Mouse (Mus musculus) monocyte, adult 2 months (primary cell): ENCODE data around the gene Ptpru.

Experiments
- DNase-seq, 2 experiments: peaks; one replicate each; pipeline ENCODE4 v3.0.0; 2022; ENCODE audit warnings: low spot score in 2 of 2, low read depth in 1 of 2

Gene Ptpru

DNA sequence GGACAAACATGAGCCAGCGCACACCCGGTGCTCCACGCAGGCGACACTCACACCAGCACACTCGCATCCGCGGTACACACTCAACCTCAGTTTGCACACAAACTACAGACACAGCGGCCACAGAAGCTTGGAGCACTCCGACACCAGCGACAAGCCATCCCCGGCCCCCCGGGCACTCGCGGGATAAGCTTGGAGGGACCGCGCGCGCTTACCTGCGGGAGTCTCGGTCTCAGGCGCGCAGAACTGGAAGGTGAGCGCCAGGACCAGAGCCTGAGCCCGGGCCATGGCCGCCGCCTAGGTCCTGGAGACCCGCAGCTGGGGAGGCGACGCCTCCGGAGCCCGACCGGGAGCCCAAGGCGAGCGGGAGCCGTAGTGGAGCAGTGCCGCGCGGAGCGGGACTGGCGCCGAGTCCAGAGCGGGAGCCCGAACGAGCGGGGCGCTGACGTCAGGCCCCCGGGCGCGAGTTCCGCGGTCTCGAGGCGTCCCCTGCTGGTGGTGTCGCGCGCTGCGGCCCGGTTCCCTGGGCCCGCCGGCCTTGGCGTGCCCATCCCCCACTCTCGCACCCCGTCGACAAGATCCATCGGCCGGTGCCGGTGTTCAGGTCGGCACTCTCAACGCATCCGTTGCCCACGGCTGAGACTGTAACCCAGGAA is at the start of gene Ptpru:
TSS of gene Ptpru (minus strand) at position 417 of the 653 bp plus-strand sequence.
- DNase-seq = peak; percentile 38 to 79

DNA sequence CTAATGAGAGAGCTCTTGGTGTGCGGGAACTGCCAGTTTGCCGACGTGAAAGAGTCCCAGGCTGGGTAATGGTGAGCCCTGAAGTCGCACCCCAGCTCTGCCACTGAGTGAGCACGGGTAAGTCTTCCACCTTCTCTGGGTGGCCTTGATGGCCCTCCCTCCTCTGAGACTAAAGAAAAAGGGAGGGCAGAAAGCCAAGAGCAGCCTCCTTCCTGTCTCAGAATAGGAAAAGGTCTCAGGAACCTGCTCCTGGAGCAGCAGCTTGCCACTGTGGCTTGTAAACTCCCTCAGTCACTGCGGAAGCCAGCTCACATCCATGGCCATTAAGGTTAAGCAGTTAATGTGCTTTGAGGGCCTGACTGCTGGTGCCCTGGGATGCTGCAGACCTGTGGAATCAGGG is 47.3 kb upstream of the Ptpru start:
- no peak for DNase-seq

DNA sequence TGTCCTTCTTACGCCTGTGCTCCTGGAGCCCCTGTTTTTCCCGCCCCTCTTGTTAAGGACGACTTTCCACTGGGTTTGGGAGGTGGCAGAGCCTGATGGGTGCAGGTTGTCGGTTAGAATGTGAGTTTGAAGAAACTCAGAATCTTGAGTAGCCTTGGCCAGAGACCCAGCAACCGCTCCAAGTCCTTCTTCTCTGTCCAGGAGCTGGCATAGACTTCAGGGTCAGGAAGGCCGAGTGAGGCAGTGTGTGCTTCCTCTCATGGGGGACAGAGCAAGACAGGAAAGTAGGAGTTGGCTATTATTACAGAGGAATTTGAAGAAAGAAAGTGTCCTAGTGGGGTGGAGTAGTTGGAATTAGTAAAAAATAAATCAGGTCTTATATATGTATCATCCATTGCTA is 45.5 kb upstream of the Ptpru start:
- DNase-seq = no peak

DNA sequence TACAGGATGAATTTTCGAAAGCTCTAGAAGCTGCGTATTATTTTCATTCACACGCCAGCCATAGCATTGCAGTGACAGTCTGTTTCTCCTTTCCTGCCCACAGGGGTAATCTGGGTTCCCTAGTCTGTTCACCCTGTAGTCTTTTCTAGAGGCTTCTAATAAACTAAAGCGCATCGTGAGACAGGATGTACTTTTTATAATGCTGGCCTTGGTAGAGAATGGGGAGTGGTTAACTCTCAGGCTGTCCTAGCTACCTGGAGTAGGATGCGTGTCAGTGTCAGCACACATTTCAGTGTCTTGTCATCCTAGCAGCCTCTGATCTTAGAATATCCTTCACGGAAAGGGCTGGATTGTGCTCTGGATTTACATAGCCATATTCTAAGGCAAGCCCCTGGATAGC is 43.2 kb upstream of the Ptpru start:
- no peak for DNase-seq

DNA sequence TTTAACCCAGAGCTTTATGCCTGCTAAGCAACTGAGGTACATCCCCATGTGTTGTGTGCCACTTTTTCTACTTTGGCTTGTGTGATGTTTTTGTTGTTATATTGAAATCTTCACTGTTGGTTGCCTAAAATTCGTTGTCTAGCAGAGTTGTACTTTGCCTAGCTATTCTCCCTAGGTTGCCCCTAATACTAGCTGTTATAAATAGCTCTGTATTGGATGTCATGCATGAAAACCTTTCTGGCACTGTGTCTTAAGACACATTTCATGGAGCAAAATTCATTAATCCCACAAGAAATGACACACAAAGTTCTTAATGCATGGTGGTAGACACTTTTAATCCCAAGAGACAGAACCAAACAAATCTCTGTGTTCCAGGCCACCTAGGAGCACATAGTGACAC is 41.6 kb upstream of the Ptpru start:
- DNase-seq = no peak

DNA sequence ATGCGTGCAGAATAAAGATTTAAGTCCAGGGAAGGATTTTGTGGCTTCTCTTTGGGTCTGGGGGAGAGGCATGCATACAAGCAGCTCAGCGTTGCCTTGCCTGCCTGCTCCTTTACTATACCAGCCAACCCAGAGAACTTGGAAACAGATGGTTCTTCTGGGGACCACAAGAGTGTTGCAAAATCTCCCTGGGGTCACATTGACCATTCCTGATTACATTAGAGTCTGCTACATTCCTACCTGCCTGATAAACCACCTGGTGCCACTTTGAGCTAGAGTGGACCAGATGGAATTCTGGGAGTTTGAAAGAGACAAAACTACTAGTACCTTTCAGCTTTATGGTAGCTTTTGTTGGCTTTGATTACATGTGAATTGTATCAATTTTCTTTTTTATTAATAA is 38.7 kb upstream of the Ptpru start:
- DNase-seq = no peak

DNA sequence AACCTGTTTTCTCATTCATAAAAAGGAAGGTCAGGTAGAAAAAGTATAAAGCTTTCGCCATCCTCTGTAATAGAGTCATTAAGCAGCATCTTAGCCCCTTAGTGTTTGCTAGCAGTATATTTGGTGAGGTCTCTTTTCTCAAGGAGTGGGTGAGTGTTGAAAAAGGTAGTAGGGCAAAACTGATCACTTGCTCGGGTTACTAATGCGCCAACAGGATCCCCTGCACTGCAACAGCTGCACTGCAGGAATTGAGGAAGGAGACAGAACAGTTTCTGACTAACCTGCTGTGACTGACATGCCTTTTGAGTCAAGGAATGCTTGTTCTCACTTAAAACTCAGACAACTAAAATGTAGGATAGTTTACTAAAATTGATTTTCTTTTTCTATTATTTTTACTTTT is 37.2 kb upstream of the Ptpru start:
- DNase-seq = no peak

DNA sequence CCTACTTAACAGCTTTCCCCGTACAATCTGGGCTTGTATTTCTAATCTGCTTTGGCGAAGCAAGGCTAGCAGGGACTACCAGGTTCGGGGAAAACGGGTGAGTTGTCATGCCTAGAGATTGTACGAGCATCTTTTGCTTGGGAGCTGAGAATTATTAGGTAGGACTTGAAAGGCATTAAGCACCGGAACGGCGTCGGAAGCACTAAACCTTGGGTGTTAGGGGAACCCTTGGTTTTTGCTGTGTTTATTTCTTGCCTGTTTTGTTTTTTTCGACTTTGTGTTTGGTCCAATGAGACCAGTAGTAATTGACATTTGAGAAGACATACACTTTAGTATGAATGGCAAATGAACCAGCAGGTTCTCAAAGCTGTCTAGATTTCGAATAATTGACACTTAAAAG is 36.5 kb upstream of the Ptpru start:
- DNase-seq = no peak

DNA sequence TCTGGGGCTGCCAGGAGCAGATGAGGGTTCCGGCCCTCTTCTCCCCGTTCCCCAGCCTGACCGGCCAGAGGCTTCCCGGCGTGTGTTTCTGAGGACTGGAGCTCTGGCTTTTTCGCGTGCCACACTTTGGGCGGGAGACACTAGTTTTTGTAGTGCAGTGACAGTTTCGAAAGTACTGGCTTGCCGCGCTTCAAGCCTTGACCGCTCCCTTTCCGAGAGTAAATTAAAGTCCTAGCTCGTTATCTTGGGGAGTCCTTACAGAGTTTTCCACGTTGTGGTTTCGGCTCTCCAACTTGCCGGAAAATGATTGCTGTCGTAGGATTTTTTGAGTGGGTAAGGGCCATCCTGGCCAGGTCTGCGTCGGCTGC is 36.1 kb upstream of the Ptpru start:
- DNase-seq = no peak

DNA sequence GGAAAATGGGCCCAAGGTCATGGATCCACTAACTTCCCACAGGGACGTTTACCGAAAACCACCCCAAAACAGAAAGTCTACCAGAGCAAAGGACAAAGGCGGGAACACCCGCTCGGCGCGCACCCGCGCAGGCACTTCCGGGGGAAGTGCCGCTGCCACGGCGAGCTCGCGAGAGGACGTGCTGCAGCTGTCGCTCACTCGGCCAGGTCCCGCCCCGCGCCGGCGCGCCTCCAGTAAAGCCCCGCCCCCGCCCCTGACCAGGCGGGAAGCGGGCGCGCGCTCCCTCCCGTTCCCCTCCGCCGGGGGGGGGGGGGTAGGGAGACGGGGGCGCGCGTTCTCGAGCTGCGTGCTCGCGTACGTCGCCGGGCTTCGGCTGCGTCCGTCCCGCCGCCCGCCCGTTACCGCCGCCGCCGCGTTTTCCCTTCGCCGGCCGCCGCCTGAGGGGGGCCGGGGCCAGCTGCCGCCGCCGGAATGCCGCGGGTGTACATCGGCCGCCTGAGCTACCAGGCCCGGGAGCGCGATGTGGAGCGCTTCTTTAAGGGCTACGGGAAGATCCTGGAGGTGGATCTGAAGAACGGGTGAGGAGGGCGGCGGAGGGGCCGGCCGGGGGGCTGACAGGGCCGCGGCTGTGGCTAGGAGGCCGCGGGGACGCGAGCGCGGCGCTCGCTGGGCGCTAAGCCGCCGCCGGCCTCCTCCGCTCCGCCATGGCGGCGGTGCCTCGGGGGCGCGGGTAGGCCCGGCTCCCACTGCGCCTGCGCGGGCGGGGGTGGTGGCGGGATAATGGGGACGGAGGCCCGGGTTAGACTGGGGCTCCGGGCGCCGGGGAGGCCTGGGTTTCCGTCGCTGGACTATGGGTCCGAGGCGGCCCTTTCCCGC is 35.4 kb upstream of the Ptpru start, which contains the start of gene Srsf4:
TSS of gene Srsf4 (plus strand) at position 325 of the 876 bp plus-strand sequence.
- peak; percentile 71 to 83 for DNase-seq

DNA sequence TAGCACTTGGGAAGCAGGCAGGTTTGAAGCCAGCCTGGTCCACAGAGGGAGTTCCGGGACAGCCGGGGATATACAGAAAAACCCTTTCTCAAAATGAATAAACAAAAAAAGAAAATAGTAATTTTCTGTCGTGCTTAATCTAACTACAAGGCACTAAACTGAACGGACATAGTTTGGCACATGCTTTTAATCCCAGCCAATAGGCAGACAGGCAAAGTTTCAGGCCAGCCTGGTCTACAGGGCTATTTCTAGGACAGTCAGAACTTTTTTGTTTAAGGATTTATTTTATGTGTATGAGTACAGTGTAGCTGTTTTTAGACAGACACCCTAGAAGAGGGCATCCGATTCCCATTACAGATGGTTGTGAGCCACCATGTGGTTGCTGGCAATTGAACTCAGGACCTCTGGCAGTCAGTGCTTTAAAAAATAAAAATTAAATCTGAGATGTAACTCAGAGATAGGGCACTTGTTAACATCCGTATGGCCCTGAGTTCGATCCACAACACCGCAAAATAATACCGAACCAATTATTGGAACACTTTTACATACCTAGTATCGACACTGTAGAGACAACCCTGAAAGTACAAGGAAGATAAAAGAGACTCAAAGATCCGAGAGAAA is 34.7 kb upstream of the Ptpru start:
- DNase-seq = no peak

DNA sequence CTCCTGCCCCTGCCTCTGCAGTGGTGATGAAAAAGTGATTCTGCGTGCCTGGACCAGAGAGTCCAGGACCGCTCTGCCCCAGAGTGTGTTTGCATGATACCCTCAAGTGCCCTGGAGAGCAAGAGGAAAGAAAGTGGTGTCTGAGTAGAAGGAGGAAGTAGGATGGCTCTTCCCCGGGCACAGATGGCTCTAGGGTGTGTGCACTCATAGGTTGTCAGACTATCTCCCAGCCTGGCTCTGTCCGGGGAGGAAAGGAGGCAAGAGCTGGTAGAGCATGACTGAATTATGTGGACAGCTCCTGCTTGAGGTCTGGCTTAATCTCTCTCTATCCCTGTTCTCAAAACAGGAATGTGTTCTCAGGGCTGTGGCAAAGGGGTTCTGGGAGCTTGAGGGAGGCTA is 23.3 kb upstream of the Ptpru start:
- peak in 1 of 2 experiments; percentile 28 for DNase-seq

DNA sequence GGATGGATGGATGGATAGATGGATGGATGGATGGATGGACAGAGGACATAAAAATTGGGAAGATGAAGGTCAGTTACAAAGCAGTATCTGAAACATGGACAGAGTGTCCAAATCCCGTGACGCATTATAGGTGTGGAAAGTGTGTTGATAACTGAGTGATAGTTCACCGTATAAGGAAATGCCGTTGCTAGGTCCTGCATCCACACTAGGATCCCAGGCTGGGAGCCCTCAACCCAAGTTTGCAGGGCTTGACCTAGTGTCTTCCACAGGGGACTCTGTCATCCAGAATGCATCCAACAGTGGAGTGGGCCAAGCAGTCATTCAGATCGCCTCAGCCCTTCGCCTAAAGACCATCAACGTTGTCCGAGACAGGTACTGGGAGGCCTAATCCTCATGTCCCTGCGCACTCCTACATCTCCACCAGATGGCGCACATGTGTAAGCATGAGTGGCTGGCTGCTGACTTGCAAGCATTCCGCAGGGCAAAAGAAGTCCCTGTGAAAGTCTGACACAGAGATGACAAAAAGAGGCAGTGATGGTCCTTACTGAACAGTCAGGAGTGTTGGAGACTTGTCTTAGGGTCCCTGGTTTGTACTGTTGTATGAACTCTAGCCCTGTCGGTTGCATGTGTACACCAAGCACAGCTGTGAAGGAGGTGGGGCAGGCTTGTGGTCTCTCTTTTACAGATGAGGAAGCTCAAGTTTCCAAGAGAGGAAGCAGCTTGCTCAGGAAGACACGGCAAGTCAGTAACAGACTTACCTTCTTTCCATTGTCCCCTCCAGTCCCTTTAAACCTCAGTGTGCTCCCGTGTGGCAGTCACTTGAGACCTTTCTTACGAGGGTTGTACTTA is 22.6 kb upstream of the Ptpru start:
- DNase-seq = peak; percentile 52 to 73

DNA sequence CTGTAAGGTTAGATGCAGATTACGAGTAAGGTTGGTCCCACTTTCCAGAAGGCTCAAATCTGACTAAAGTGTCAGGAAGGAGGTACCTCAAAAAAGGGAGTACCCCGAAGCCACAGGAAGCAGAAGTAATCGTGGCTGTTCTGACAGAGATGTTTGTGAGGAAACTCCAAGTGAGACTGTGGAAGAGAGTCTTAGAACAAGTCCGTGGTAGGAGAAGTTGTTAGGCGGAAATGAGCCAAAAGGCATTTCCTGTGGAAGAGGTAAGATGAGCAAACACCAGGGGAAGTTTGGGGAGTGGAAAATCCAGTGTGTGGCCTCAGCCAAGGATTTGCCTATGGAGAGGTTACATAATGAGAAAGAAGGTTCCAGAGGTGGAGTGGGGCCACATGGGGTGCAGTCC is 16.9 kb upstream of the Ptpru start:
- DNase-seq = no peak

DNA sequence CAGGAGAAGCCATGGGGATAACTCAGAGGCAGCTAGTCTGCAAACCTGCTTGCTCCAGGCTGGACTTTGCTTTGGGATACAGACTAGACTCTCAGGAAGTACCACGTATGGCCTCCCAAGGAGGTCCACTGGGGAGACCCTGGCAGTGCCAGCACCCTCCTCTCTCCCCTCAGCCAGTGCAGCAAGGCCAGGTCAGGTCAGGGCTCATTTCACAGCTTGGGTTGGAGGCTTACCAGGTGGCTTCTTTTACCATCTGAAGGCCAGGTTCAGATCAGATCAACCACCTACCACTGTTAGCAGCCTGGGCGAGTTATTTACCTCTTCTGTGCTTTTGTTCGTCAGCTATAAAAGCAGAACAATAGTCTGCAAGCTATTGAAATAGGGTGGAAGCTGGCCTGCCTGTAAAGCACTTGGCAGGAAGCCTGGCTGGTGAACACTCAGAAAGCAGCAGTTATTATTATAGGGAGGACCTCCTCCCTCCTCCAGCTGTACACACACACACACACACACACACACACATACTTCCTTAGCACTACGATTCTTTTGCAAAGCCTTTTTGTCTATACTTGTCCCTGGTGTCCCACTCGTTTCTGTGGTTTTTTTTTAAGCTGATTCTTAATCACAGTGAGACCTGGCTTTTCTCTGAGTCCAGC is 12.0 kb upstream of the Ptpru start:
- DNase-seq = no peak

DNA sequence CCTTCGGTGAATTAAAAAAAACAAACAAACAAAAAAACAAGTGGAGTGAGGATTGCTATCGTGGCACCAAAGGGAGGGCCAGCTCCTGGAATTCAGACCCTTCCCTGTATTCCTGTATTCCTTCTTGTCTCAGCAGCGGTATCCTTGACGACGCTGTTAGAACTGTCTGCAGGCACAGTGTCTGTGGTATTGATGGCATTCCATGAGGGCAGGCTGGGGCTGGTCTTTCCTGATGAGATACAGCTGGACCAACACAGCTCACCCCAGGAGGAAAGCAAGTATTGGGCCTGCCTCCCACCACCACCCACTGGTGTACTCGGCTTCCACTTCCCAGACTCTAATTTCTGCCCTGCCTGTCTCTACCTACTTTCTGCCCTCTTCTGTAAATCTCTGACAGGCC is 10.0 kb upstream of the Ptpru start:
- DNase-seq = no peak

DNA sequence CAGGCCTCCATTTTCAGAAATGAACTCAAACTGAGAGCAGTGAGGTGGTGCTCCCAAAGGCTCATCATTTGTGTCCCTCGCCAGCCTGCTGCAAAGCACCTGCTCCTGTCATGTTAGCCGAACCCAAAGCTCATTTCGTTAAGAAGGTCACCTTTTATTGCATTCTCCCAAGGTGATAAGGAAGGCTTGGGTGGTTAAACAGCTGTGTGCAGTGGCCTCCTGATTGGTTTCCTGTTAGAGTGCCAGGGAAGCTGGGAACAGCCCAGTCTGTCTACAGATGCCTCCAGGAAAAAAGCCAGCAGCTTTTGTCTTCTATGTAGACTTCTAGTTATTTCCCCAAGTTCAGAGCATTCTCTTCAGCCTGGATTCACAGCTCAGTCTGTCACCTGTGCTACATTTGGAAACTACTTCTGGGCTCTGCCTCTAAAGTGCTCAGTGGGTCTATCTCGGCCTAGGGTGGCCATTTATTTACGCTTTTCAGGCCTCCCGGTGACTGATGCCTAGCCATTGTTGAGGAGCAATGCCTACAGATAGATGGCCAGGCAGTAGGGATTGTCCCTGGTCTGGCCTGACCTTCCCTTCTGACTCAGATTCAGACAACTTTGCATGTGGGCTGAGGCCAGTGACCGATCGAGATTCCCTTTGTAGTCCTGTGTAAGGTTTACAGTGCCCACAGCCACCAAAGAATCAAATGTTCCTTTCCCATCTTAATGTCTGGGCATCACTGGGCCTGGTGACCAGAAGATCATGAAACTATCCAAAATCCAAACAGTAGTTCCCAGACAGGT is 8.1 kb upstream of the Ptpru start:
- no peak for DNase-seq

DNA sequence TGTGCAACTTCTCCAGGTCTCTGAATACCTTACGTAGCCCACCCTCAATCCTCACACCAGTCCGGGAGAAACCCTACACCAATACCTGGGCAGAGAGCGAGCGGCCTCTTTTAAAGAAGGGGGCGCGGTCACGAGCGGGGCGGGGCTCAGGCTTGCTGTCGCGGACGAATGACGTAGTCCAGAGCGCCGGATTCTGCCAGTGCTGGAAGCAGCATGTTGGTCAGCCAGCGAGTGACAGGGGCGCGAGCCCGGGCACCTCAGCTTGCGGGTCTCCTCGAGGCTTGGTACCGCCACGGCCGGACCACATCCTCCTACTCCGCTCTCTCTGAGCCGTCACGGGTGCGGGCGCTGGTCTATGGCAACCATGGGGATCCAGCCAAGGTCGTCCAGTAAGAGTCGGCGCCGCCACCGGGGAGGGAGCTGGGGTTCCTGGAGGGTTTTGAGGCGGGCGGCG is 5.2 kb upstream of the Ptpru start, which contains the start of gene Mecr:
TSS of gene Mecr (plus strand) at position 181 of the 454 bp plus-strand sequence.
- peak; percentile 71 to 90 for DNase-seq

DNA sequence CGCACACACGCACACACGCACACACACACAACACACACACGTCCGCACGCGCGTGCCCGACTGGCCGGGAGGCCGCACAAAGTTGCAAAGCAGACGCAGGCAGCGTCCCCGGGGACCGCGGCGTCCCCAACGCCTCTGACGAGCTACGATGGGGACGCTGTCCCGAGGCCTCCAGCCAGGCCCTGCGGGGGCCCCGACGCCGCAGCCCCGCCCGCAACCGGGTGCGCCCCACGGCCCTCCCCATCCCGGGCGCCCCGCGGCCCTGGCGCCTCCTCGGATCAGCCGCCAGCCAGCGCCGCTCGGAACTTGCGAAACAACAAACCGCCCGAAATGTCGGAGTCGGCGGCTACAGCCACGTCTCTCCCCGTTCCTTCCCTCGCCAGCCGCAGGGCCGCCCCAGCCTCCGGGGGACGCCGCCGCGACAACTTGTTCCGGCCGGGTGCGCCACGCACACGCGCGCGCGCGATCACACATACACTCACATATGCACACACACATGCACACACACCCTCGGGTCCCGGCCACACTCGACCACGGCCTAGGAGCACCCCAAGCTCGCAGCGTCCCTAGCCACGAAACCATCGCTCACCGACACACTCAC is 1.1 kb downstream of the Ptpru start:
- no peak for DNase-seq
